Mouse (Mus musculus) forebrain, postnatal 0 days (tissue): ENCODE measurements around the gene Rpl22. TPM values are rescaled to one million over a fixed set of nuclear protein-coding genes. Genes with fewer than 3 reads are reported as not detected.

Experiments
- ATAC-seq: fragments of 200-750 bp; cut with Nextera tagmentation; 2 replicates; pipeline ENCODE4 v1.8.0; 2017; ENCODE audit warnings: mild to moderate bottlenecking, moderate library complexity
- DNase-seq: peaks from one replicate; pipeline ENCODE4 v3.0.0-alpha.2; 2015
- H3K27ac ChIP-seq: fragments of 300-500 bp; sonication (generic); 2 replicates; pipeline ENCODE4 v1.5.1; 2014; ENCODE audit warnings: low read depth, mild to moderate bottlenecking, antibody characterized with exemption, low read length, moderate library complexity, mixed read lengths
- H3K27me3 ChIP-seq: fragments of 300-500 bp; sonication (generic); 2 replicates; pipeline ENCODE4 v1.6.1; 2014; ENCODE audit warnings: mild to moderate bottlenecking, low read length, mixed read lengths; ENCODE audit not compliant: insufficient read depth
- H3K36me3 ChIP-seq: fragments of 300-500 bp; sonication (generic); 2 replicates; pipeline ENCODE4 v1.6.1; 2014; ENCODE audit warnings: mild to moderate bottlenecking, moderate library complexity; ENCODE audit not compliant: insufficient read depth
- H3K4me1 ChIP-seq: fragments of 300-500 bp; sonication (generic); 2 replicates; pipeline ENCODE4 v1.6.1; 2014; ENCODE audit warnings: antibody characterized with exemption; ENCODE audit not compliant: insufficient read depth
- H3K4me2 ChIP-seq: fragments of 300-500 bp; sonication (generic); 2 replicates; pipeline ENCODE4 v1.6.1; 2014; ENCODE audit warnings: low read depth, mild to moderate bottlenecking, moderate library complexity
- H3K4me3 ChIP-seq: fragments of 300-500 bp; sonication (generic); 2 replicates; pipeline ENCODE4 v1.5.1; 2014; ENCODE audit warnings: low read depth, low read length, mixed read lengths
- H3K9ac ChIP-seq: fragments of 300-500 bp; sonication (generic); 2 replicates; pipeline ENCODE4 v1.6.1; 2014; ENCODE audit warnings: mild to moderate bottlenecking
- H3K9me3 ChIP-seq: fragments of 300-500 bp; sonication (generic); 2 replicates; pipeline ENCODE4 v1.6.1; 2016; ENCODE audit warnings: low read length
- CTCF ChIP-seq: sonication (generic); IDR thresholded peaks from 2 replicates; pipeline ENCODE4 v1.5.1; 2016; ENCODE audit warnings: antibody characterized with exemption, control low read depth, low read depth
- WGBS: fragments of 180-500 bp; shearing (Covaris S2); extraction: QIAGEN DNeasy Blood & Tissue Kit; methylation state at CpG from one replicate; pipeline ENCODE4 v1.1.7; 2014; 5-methylcytosine and 5-hydroxymethylcytosine counted together
- polyA plus RNA-seq: library from polyadenylated mRNA; unstranded; fragments of >200 nt; fragmentation: Nextera tagmentation; extraction: Ambion mirVana; gene quantifications from 2 replicates; pipeline ENCODE4 v1.2.1, GENCODE M21; 2015
- total RNA-seq: library from RNA; depleted of rRNA; stranded (reverse); fragments of >200 nt; gene quantifications from 2 replicates; pipeline ENCODE4 v1.2.3, GENCODE M21; 2014

Gene Rpl22
- total and polyA plus RNA-seq, 2 experiments from 2014 or later = 176 to 313 TPM

GRCm38 (mm10) chr4:152333587-152333986, 8.0 kb downstream of the Rpl22 start:
- Histone ChIP-seq H3K27ac (no peak overlapping the region), H3K36me3 (peaks cover 72% of the 10 kb centered on the region), H3K9me3 (no peaks in the 10 kb centered on the region), H3K4me2 (no peak overlapping the region), H3K9ac (no peak overlapping the region), H3K4me3 (no peak overlapping the region), H3K4me1 (no peaks in the 10 kb centered on the region), H3K27me3 (no peaks in the 10 kb centered on the region)
- ATAC-seq (no peak), DNase-seq (no peak)
- 87% methylated on average over 12 of the region's 12 CpGs for WGBS
- no peak for TF ChIP-seq CTCF

GRCm38 (mm10) chr4:152337772-152338171, 12.2 kb downstream of the Rpl22 start:
- Histone ChIP-seq H3K4me2 (no peak overlapping the region), H3K27ac (no peak overlapping the region), H3K36me3 (peaks cover 30% of the 10 kb centered on the region), H3K9ac (no peak overlapping the region), H3K9me3 (no peaks in the 10 kb centered on the region), H3K27me3 (no peaks in the 10 kb centered on the region), H3K4me1 (peaks cover 16% of the 10 kb centered on the region; the same call in 1 of the 2 replicates), H3K4me3 (no peak overlapping the region)
- no peak for TF ChIP-seq CTCF
- WGBS = 22% methylated on average over 6 of the region's 6 CpGs
- ATAC-seq (no peak), DNase-seq (no peak)

GRCm38 (mm10) chr4:152338419-152339292, 13.1 kb downstream of the Rpl22 start, which contains the start of gene Chd5:
TSS of gene Chd5 (plus strand) at chr4:152338651.
- ATAC-seq (peak; percentile 76), DNase-seq (peak; percentile 83)
- Histone ChIP-seq H3K9ac (peak within 1 kb of the TSS; percentile 92), H3K4me1 (peaks cover 16% of the 10 kb centered on the region; the same call in 1 of the 2 replicates), H3K27ac (peak within 1 kb of the TSS; percentile 81), H3K9me3 (no peaks in the 10 kb centered on the region), H3K27me3 (no peaks in the 10 kb centered on the region; the same call in 1 of the 2 replicates), H3K36me3 (peaks cover 23% of the 10 kb centered on the region), H3K4me2 (peak within 1 kb of the TSS; percentile 70), H3K4me3 (peak within 1 kb of the TSS; percentile 80)
- 3% methylated on average over 97 of the region's 120 CpGs for WGBS
- no peak for TF ChIP-seq CTCF

GRCm38 (mm10) chr4:152339293-152339790, 13.8 kb downstream of the Rpl22 start:
- DNase-seq (peak; percentile 35), ATAC-seq (peak; percentile 55)
- no peak for TF ChIP-seq CTCF
- Histone ChIP-seq H3K27ac (peak overlapping the region; percentile 81), H3K9me3 (no peaks in the 10 kb centered on the region), H3K4me1 (peaks cover 16% of the 10 kb centered on the region; the same call in 1 of the 2 replicates), H3K27me3 (no peaks in the 10 kb centered on the region; the same call in 1 of the 2 replicates), H3K9ac (peak overlapping the region; percentile 92), H3K4me2 (peak overlapping the region; percentile 70), H3K36me3 (peaks cover 16% of the 10 kb centered on the region), H3K4me3 (peak overlapping the region; percentile 80)
- 1% methylated on average over 22 of the region's 26 CpGs for WGBS

- 37% methylated on average over 15 of the region's 15 CpGs for WGBS
- H3K36me3 ChIP-seq = peaks cover 5% of the 10 kb centered on the region
- H3K27ac ChIP-seq = no peak overlapping the region
- no peak overlapping the region for H3K9ac ChIP-seq
- DNase-seq (no peak), ATAC-seq (no peak)
- H3K4me1 ChIP-seq = peaks cover 16% of the 10 kb centered on the region; the same call in 1 of the 2 replicates
- H3K27me3 ChIP-seq = no peaks in the 10 kb centered on the region; the same call in 1 of the 2 replicates
- no peak for TF ChIP-seq CTCF
- no peak overlapping the region for H3K4me3 ChIP-seq
- H3K4me2 ChIP-seq = peak overlapping the region; percentile 70
- no peaks in the 10 kb centered on the region for H3K9me3 ChIP-seq
These were observed 15.2 kb downstream of the Rpl22 start for GRCm38 (mm10) chr4:152340584-152341284.

- Histone ChIP-seq H3K27ac (no peak overlapping the region), H3K27me3 (no peaks in the 10 kb centered on the region; the same call in 1 of the 2 replicates), H3K36me3 (no peaks in the 10 kb centered on the region; the same call in 1 of the 2 replicates), H3K9me3 (no peaks in the 10 kb centered on the region), H3K4me1 (peaks cover 16% of the 10 kb centered on the region; the same call in 1 of the 2 replicates), H3K4me3 (no peak overlapping the region), H3K9ac (no peak overlapping the region), H3K4me2 (no peak overlapping the region)
- TF ChIP-seq CTCF = peak; percentile 82
- WGBS = 11% methylated on average over 5 of the region's 5 CpGs
- DNase-seq (peak; percentile 61), ATAC-seq (no peak)
These were observed 17.8 kb downstream of the Rpl22 start for GRCm38 (mm10) chr4:152343296-152343695.
